Mouse (Mus musculus): ENCODE results near the gene Prrx2. TPM values are rescaled to one million over a fixed set of nuclear protein-coding genes. Genes with fewer than 3 reads are reported as not detected.
"Not testable (repeated sequence)": the region's sequence is repeated elsewhere in the genome, so short reads cannot be mapped to it uniquely, and the experiment has no call there.

The Prrx2 gene
- polyA plus RNA-seq, 1 experiment from 2014 or later, result 47.0 TPM

GRCm38 (mm10) chr2:30930846-30931245 lies 96.1 kb downstream of the Prrx2 start:
- H3K4me3 ChIP-seq (ENCODE audit: control insufficient read depth in 1 of 2, insufficient read depth in 1 of 2, low read depth in 1 of 2, low read length in 2 of 2); H3K9ac ChIP-seq (ENCODE audit: low read length); H3K9me3 ChIP-seq (ENCODE audit: control insufficient read depth, low read length): not testable (repeated sequence)

More at GRCm38 (mm10) chr2:30930846-30931245, 96.1 kb downstream of the Prrx2 start:
- not testable (repeated sequence) for H3K27ac ChIP-seq (replicated peaks in 1 of 2; ENCODE audit: control insufficient read depth in 1 of 2, insufficient read depth in 1 of 2, low read depth in 2 of 2, low read length in 2 of 2); H3K4me2 ChIP-seq (ENCODE audit: low read length); H3K36me3 ChIP-seq (ENCODE audit: control insufficient read depth, insufficient read depth, low read length); H3K27me3 ChIP-seq (ENCODE audit: control insufficient read depth, insufficient read depth, low read length); ATAC-seq (ENCODE audit: insufficient number of reproducible peaks, insufficient read depth, low FRiP score, low read depth)
- 80% methylated on average over 2 of the region's 2 CpGs for WGBS
- peaks cover 21 to 22% of the 10 kb centered on the region in 2 experiments for H3K4me1 ChIP-seq (ENCODE audit: control insufficient read depth in 2 of 2, insufficient read depth in 2 of 2, low read length in 2 of 2)

Other genes starting within 250 kb of the Prrx2 start
- gene Cstad, start 239.9 kb upstream of the Prrx2 start, polyA plus RNA-seq (2014; fragmentation: Nextera tagmentation; extraction: Ambion mirVana), result 3.2 and 3.8 TPM in 2 replicates
- gene 1700001O22Rik, start 31.3 kb upstream of the Prrx2 start, polyA plus RNA-seq (2014; fragmentation: Nextera tagmentation; extraction: Ambion mirVana), result 1.8 and 2.1 TPM in 2 replicates
- 84.2 and 84.9 TPM in 2 replicates for gene Ntmt1, start 27.1 kb upstream of the Prrx2 start, polyA plus RNA-seq (2014; fragmentation: Nextera tagmentation; extraction: Ambion mirVana)
- gene Asb6, start 4.6 kb upstream of the Prrx2 start, polyA plus RNA-seq (2014; fragmentation: Nextera tagmentation; extraction: Ambion mirVana), result 16.7 and 17.8 TPM in 2 replicates
- gene Ptges, start 94.9 kb downstream of the Prrx2 start, polyA plus RNA-seq (2014; fragmentation: Nextera tagmentation; extraction: Ambion mirVana), result 3.2 and 3.9 TPM in 2 replicates
- 22.4 and 26.1 TPM in 2 replicates for gene Tor1b, start 118.0 kb downstream of the Prrx2 start, polyA plus RNA-seq (2014; fragmentation: Nextera tagmentation; extraction: Ambion mirVana)
- gene Tor1a, start 133.0 kb downstream of the Prrx2 start, polyA plus RNA-seq (2014; fragmentation: Nextera tagmentation; extraction: Ambion mirVana), result 44.4 and 48.8 TPM in 2 replicates
- 30.8 and 32.9 TPM in 2 replicates for gene BC005624, start 147.2 kb downstream of the Prrx2 start, polyA plus RNA-seq (2014; fragmentation: Nextera tagmentation; extraction: Ambion mirVana)
- 34.4 and 35.6 TPM in 2 replicates for gene Usp20, start 147.3 kb downstream of the Prrx2 start, polyA plus RNA-seq (2014; fragmentation: Nextera tagmentation; extraction: Ambion mirVana)